Mouse (Mus musculus): Measurements from ENCODE around the gene Ahrr. TPM values are rescaled to one million over a fixed set of nuclear protein-coding genes. Genes with fewer than 3 reads are reported as not detected.

Gene Ahrr
- polyA plus RNA-seq, 1 experiment from 2014 or later: 0.33 TPM

DNA sequence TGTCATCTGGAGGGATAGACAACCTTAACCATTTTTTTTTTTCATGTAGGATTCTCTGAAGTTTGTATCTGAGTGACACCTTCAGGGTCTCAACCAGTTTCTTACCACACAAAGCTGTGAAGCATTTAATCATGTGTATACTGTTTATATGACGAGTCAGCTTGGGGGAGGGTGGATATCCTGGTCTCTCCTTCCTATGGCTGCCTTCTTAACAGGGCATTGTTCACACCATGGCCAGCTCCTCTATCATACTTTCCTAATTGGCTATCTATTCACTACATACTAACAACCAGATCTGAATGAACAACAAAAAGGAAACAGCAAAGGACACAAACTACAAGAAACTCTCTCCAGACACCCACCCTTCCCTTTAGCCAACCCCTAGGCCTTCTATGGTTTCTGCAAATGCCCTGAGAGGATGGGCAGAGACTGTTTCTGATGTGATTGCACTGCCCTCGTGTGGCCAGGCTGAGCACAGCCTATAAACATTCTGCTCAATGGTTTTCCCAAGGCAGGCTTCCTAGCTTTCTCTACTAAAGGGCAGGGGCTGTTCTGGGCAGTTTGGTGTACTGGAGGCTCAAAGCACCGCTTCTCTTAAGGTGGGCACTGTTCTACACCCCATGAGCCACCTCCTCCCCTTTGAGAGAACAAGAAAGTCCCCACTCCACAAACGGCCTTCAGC is 8.9 kb upstream of the Ahrr start:
- 47% methylated on average over 4 of the region's 4 CpGs for WGBS
- no peak overlapping the region for H3K4me2 ChIP-seq
- no peaks in the 10 kb centered on the region for H3K27me3 ChIP-seq (replicated peaks)
- H3K4me1 ChIP-seq: no peaks in the 10 kb centered on the region
- no peaks in the 10 kb centered on the region for H3K9me3 ChIP-seq (replicated peaks)
- H3K27ac ChIP-seq (replicated peaks): no peak overlapping the region
- no peak overlapping the region for H3K4me3 ChIP-seq (replicated peaks)
- H3K9ac ChIP-seq (replicated peaks): no peak overlapping the region
- peak; percentile 91 for ATAC-seq (ENCODE audit: low FRiP score)
- peaks cover 45% of the 10 kb centered on the region for H3K36me3 ChIP-seq

DNA sequence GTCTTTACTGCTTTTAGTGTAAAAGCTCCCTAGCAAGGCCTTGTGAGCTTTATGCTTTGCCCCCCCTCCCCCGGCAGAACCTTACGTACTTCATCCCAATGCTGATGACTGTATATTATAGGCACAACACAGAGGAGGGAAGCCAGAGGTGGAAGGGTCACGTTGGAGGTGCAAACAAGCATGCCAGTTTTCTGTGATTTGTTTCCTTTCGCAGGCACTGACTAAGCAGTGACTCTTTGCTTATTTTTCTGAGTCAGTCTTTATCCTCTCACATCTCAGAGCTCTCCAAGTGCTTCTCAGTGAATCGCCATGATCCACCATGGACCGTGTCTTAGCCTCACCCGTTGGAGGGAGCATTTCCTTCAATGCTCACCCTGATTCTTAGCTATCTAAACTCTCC is 4.2 kb upstream of the Ahrr start:
- no peak overlapping the region for H3K27ac ChIP-seq (replicated peaks)
- peaks cover 6% of the 10 kb centered on the region; the same call in 1 of the 2 replicates for H3K4me1 ChIP-seq
- 85% methylated on average over 7 of the region's 7 CpGs for WGBS
- H3K9me3 ChIP-seq (replicated peaks): no peaks in the 10 kb centered on the region
- H3K9ac ChIP-seq (replicated peaks): no peak overlapping the region
- H3K4me2 ChIP-seq: no peak overlapping the region
- no peak overlapping the region for H3K4me3 ChIP-seq (replicated peaks)
- H3K27me3 ChIP-seq (replicated peaks): peaks cover 14% of the 10 kb centered on the region
- ATAC-seq (ENCODE audit: low FRiP score): no peak
- no peaks in the 10 kb centered on the region for H3K36me3 ChIP-seq

DNA sequence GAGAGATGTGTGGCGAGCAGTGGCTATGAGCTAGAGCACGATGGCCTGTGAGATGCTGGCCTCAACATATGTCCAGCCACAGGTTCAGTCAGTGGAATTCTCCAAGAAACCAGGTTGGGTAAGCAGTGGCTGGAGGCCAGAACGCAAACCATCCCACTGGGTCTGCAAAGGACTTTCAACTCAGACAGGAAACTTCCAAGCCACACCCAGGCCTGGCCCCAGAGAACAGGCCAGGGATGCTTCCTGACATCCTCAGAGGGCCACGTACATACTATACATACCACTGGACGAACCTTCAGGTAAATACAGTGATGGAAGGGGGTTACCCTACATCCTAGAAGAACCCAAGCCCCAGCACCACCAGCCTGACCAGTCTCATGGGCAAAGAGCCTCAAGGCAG is 2.5 kb downstream of the Ahrr start:
- Histone ChIP-seq H3K27me3 (replicated peaks) (peaks cover 20% of the 10 kb centered on the region), H3K4me3 (replicated peaks) (no peak overlapping the region)
- no peak for ATAC-seq (ENCODE audit: low FRiP score)

DNA sequence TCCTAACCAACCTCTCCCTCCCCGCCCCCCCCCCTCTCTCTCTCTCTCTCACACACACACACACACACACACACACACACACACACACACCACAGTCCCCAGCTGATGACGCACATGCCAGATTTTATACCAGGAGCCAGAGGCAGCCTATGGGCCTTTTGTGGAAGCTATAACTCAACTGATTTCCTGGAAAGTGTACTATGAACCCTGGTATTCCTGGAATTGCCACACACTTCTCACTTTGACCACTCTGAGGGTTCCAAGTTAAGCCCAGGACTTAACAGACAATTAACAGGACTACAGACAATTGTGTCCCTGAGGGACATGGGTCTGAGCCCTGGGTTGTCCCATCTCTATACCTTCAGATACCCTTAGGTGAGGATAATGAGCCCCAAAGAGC is 9.8 kb downstream of the Ahrr start:
- Histone ChIP-seq H3K36me3 (no peaks in the 10 kb centered on the region), H3K27me3 (replicated peaks) (no peaks in the 10 kb centered on the region), H3K9me3 (replicated peaks) (no peaks in the 10 kb centered on the region), H3K4me1 (no peaks in the 10 kb centered on the region), H3K9ac (replicated peaks) (no peak overlapping the region), H3K4me2 (no peak overlapping the region), H3K27ac (replicated peaks) (no peak overlapping the region), H3K4me3 (replicated peaks) (no peak overlapping the region)
- WGBS: 56% methylated on average over 2 of the region's 2 CpGs
- no peak for ATAC-seq (ENCODE audit: low FRiP score)

More for the DNA sequence above, 2.5 kb downstream of the Ahrr start:
- Histone ChIP-seq H3K27ac (replicated peaks) (no peak overlapping the region), H3K4me1 (peaks cover 6% of the 10 kb centered on the region; the same call in 1 of the 2 replicates), H3K9me3 (replicated peaks) (no peaks in the 10 kb centered on the region), H3K4me2 (no peak overlapping the region), H3K9ac (replicated peaks) (no peak overlapping the region), H3K36me3 (no peaks in the 10 kb centered on the region)
- WGBS: 92% methylated on average over 5 of the region's 5 CpGs

DNA sequence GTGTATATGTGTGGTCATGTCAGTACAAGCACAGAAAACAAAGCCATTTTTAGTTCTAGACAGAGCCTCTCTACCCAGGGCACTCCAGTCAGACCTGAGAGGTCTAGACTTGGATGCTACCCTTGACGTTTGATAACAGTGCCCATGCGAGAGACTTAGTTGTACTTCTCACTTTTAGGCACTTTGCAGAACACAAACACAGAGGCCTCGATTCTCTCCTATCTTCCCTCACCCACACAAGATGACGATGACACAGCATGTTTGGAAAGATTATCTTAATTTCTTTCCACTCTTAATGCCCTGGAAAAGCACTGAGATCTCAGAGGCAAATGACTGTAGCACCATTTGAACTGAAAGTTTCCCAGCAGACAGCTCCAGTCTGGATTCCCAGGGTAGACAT is 16.4 kb downstream of the Ahrr start:
- Histone ChIP-seq H3K9ac (replicated peaks) (no peak overlapping the region), H3K4me2 (no peak overlapping the region), H3K4me1 (no peaks in the 10 kb centered on the region), H3K9me3 (replicated peaks) (no peaks in the 10 kb centered on the region), H3K27me3 (replicated peaks) (no peaks in the 10 kb centered on the region), H3K27ac (replicated peaks) (no peak overlapping the region), H3K4me3 (replicated peaks) (no peak overlapping the region), H3K36me3 (no peaks in the 10 kb centered on the region)
- no peak for ATAC-seq (ENCODE audit: low FRiP score)
- WGBS: 86% methylated on average over 4 of the region's 4 CpGs

DNA sequence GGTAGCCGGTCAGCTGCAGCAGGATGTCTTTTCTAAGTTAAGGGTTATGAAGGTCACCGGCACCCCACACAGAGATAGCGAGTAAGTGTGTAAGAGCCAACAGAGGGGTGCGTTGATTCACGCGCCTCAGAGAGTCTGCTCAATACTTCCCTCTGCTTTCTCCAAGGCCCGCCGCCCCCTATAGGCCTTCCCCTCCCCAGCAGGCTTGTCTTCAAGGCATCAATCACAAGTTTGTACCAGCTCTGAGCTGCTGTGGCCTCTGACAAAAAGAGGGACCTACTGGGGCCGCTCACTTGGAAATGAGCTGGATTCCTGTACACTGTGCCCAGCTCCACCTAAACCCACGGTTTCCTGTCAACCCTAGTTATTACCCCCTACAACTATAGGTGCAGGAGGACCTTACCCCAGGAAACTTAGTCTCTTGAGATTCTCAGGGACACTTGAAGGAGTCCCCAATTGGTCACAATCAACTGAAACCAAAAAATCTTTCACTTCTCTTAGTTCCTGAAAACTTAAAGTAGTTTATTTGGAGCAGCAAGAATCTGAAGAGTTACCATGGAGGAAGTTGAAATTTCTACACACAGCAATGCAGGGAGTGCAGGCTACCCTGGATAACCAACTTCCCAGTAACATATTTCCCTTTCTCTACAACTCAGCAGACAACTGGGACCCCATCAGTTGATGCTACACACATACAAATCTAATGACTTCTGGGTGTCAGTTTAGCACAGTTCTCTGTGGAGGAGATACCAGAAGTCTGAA is 31.7 kb downstream of the Ahrr start:
- peak overlapping the region; percentile 96 for H3K4me2 ChIP-seq
- no peaks in the 10 kb centered on the region for H3K36me3 ChIP-seq
- peak; percentile 89 for ATAC-seq (ENCODE audit: low FRiP score)
- under 1% methylated on average over 10 of the region's 10 CpGs for WGBS
- H3K27me3 ChIP-seq (replicated peaks): peaks cover 3% of the 10 kb centered on the region; the same call in 1 of the 2 replicates
- peak overlapping the region; percentile 60 for H3K9ac ChIP-seq (replicated peaks)
- H3K27ac ChIP-seq (replicated peaks): no peak overlapping the region
- peak overlapping the region; percentile 51 for H3K4me3 ChIP-seq (replicated peaks)
- no peaks in the 10 kb centered on the region for H3K9me3 ChIP-seq (replicated peaks)
- H3K4me1 ChIP-seq: peaks cover 12% of the 10 kb centered on the region

DNA sequence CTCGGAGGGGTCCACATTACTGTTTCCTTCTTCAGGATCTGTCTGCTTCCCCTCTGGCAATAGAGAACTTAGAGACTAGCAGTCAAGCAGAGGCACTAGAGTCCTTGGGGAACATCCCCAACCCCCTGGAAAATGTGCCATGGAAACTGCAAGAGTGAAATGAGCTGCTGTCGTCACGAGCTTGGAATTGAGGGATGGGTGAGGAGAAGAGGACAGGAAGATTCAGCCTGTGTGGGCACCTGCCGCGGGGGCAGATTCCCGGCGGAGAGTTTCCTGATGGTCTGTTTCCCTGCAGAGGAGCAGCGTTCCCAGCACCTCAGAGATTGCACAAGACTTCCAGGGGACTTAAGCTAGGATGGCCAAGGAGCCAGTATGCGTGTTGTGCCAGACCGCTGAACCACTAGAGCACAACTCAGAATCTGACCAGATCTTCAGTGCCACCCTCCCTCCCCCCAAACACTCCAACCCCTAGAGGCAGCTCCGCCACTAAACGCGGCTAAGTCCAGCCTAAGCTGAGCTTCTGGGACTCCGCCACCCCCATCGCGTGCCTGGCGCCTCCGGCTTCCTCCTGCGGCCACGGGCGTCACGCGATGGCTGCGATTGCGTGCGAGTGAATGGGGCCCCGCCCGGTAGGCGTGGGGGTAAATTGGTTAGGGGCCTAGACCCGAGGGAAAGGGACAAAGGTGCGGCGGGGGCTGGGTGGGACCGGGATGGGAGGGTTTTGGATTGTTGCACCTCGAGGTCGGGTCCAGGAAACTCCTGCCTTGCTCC is 32.5 kb downstream of the Ahrr start:
- ATAC-seq (ENCODE audit: low FRiP score): peak; percentile 87
- WGBS: 3% methylated on average over 35 of the region's 35 CpGs

DNA sequence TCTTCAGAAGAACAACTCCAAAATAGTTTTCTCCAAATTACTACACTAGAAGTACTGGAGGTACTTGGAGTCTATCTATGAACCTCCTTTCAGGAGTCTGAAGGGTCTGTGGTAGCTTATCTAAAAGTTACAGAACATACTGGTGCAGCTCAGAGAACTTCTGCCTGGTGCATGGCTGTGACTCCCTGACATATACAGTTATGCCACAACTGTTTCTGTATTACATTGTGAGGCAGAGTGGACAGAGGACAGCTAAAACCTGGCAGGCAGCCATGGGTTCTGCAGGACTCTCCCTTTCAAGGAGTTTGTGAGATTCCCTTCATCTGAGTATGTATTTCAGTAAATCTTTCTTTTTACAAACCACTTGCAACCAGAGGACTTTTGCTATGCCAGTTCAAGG is 45.6 kb downstream of the Ahrr start:
- Histone ChIP-seq H3K27ac (replicated peaks) (no peak overlapping the region), H3K36me3 (no peaks in the 10 kb centered on the region), H3K9ac (replicated peaks) (no peak overlapping the region), H3K4me1 (peaks cover 10% of the 10 kb centered on the region), H3K4me3 (replicated peaks) (no peak overlapping the region), H3K4me2 (no peak overlapping the region), H3K27me3 (replicated peaks) (no peaks in the 10 kb centered on the region), H3K9me3 (replicated peaks) (no peaks in the 10 kb centered on the region)
- ATAC-seq (ENCODE audit: low FRiP score): no peak

More for the DNA sequence above, 32.5 kb downstream of the Ahrr start:
- Histone ChIP-seq H3K4me1 (peaks cover 12% of the 10 kb centered on the region), H3K27ac (replicated peaks) (no peak overlapping the region), H3K27me3 (replicated peaks) (peaks cover 3% of the 10 kb centered on the region; the same call in 1 of the 2 replicates), H3K4me2 (peak overlapping the region; percentile 96), H3K36me3 (no peaks in the 10 kb centered on the region), H3K9me3 (replicated peaks) (no peaks in the 10 kb centered on the region), H3K9ac (replicated peaks) (peak overlapping the region; percentile 60), H3K4me3 (replicated peaks) (peak overlapping the region; percentile 51)

DNA sequence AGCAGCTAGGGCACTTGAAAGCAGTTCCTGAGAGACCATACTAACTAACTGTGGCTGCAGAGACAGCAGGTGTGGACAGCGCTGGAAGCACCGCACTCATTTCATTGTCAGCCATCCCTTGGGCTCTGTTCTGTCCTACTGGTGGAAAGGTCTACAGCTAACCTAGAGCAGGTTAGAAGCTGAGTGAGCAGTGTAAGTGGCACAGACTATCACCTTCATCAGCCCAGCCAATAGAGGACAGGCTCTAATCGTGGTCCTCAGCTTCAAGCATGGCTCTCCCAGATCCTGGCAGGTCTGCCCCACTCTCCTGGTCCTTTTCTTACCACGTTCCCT is 46.3 kb downstream of the Ahrr start:
- H3K27ac ChIP-seq (replicated peaks): no peak overlapping the region
- H3K9me3 ChIP-seq (replicated peaks): no peaks in the 10 kb centered on the region
- no peak overlapping the region for H3K4me3 ChIP-seq (replicated peaks)
- peaks cover 10% of the 10 kb centered on the region for H3K4me1 ChIP-seq
- H3K36me3 ChIP-seq: no peaks in the 10 kb centered on the region
- 65% methylated on average over 4 of the region's 4 CpGs for WGBS
- peak; percentile 41; the same call in 1 of the 2 replicates for ATAC-seq (ENCODE audit: low FRiP score)
- H3K9ac ChIP-seq (replicated peaks): no peak overlapping the region
- H3K27me3 ChIP-seq (replicated peaks): no peaks in the 10 kb centered on the region
- peak overlapping the region; percentile 45 for H3K4me2 ChIP-seq

DNA sequence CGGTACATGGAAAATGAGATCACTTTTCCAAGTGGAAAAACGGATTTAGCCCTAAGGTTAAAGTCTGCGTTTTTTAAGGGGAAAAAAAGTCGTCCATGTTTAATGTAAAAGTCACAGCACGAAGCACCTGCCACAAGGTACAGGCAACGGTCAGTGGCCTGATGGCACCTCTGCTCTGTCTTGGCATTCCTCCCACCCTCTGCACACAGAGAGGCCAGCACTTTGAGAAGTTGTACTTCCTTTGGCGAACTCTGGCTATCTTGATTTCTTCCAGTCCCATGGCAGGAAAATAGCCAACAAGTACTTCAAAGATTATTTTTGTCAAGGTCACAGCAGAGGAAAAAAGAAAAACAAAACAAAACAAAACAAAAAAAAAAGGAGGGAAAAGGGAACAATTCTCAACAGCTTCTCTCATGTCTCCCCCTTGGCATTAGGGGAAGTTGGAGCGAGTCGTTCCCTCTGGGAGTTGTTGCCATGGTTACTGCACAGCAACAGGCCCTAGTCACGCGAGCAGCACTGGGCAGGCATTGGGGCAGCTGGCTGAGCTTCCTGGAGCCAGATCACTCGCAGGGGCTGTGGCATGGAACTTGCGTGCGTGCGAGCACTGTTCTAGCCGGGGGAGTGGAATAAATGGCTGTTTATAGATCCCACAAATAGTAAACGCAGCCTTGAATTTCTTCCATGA is 46.8 kb downstream of the Ahrr start:
- Histone ChIP-seq H3K27me3 (replicated peaks) (no peaks in the 10 kb centered on the region), H3K4me1 (peaks cover 10% of the 10 kb centered on the region), H3K4me2 (peak overlapping the region; percentile 45), H3K9me3 (replicated peaks) (no peaks in the 10 kb centered on the region), H3K9ac (replicated peaks) (no peak overlapping the region), H3K27ac (replicated peaks) (no peak overlapping the region), H3K36me3 (no peaks in the 10 kb centered on the region), H3K4me3 (replicated peaks) (no peak overlapping the region)
- peak; percentile 89 for ATAC-seq (ENCODE audit: low FRiP score)
- 25% methylated on average over 17 of the region's 17 CpGs for WGBS

DNA sequence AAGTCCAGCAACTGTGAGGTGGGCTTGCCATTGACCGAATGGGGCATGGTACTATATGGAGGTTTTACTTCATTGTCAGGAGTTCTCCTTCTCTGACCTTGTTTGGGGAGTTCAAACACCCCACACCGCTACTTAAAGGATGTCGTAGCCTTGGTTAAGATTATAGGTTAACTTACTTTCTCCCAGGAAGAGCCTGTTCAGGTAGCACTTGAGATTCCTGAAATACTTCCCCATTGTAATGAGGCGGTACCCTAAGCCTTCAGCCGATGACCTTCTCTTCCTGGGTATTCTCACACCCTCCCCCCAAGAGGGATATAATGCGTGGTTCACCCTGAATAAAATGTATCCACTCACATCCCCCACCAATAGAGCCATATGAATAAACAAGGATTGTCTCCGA is 54.6 kb downstream of the Ahrr start:
- Histone ChIP-seq H3K4me3 (replicated peaks) (no peak overlapping the region), H3K4me1 (no peaks in the 10 kb centered on the region), H3K9me3 (replicated peaks) (no peaks in the 10 kb centered on the region), H3K9ac (replicated peaks) (no peak overlapping the region), H3K27ac (replicated peaks) (no peak overlapping the region), H3K4me2 (no peak overlapping the region), H3K27me3 (replicated peaks) (no peaks in the 10 kb centered on the region), H3K36me3 (no peaks in the 10 kb centered on the region)
- no peak for ATAC-seq (ENCODE audit: low FRiP score)
- WGBS: 83% methylated on average over 7 of the region's 7 CpGs
